ENCODE assay signal across 21 mouse cellular contexts in the genomic region with DNA sequence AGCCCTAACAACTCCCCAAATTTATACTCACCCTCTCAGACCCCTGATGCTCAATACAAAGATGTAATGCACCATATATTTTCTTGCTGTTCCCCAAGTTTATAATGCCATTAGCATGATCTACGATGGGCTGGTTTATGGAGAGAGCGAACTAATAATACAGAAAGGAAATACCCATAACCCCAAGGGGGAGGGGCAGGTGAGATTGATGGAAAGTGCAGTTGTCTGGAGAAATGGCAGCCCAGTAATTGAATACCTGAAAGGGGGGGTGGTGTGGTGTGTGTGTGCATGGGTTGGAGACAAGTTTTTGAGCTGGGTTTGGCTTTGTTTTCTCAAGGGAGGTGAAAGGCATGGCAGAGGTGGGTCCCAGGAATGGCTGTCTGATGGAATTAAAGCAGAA.
"Had no signal": no experiment of that assay in that cellular context is flagged by ENCODE, and none has a peak within 500 bp of the region (broad histone marks: within the 10 kb centered on the region; RNA-seq: fewer than 3 reads in every experiment).

No protein-coding gene starts in this region.

- H3K4me3 ChIP-seq: kidney, embryonic 15.5 days; left cerebral cortex, adult 2 months; limb, embryonic 13.5 days; liver, embryonic 13.5 days; megakaryocyte, embryonic 14.5 days; stomach, embryonic 15.5 days had no signal

- H3K27me3 ChIP-seq: kidney, embryonic 15.5 days; limb, embryonic 13.5 days; liver, embryonic 13.5 days; megakaryocyte, embryonic 14.5 days; stomach, embryonic 15.5 days had no signal

- DNase-seq: kidney, adult 11 months; kidney, adult 8-10 months; kidney, postnatal 10 days; kidney, postnatal 36 days; layer of hippocampus, postnatal 36 days; liver; liver, embryonic 13.5 days; lung, adult 2 months; lung, postnatal 14 days; midbrain, embryonic 14.5 days; retina, postnatal 1 day; right cerebral cortex, postnatal 25 days; spleen, adult 18-20 months; thymus, postnatal 36 days had no signal

- H3K4me2 ChIP-seq: kidney, embryonic 15.5 days; limb, embryonic 13.5 days; liver, embryonic 13.5 days; midbrain, embryonic 11.5 days; stomach, embryonic 15.5 days had no signal

- H3K9me3 ChIP-seq: kidney, embryonic 15.5 days; limb, embryonic 13.5 days; liver, embryonic 13.5 days; megakaryocyte, embryonic 14.5 days; stomach, embryonic 15.5 days had no signal

- H3K27ac ChIP-seq: kidney, embryonic 15.5 days; left cerebral cortex, adult 2 months; limb, embryonic 13.5 days; liver, embryonic 13.5 days; macrophage; stomach, embryonic 15.5 days had no signal

- H3K4me1 ChIP-seq: liver, embryonic 13.5 days; megakaryocyte, embryonic 14.5 days; stomach, embryonic 15.5 days had no signal

- H3K9ac ChIP-seq: kidney, embryonic 15.5 days; limb, embryonic 13.5 days; liver, embryonic 13.5 days; stomach, embryonic 15.5 days had no signal

- H3K36me3 ChIP-seq: kidney, embryonic 15.5 days; liver, embryonic 13.5 days; stomach, embryonic 15.5 days had no signal
